Mouse (Mus musculus): ENCODE data around the gene Arhgef40. TPM values are rescaled to one million over a fixed set of nuclear protein-coding genes. Genes with fewer than 3 reads are reported as not detected.
"Not testable (repeated sequence)": the region's sequence is repeated elsewhere in the genome, so short reads cannot be mapped to it uniquely, and the experiment has no call there.

The Arhgef40 gene
- polyA plus RNA-seq, 1 experiment from 2014 or later: 108 TPM

- Histone ChIP-seq H3K4me3 (ENCODE audit: low read depth, low read length) (peak overlapping the region; percentile 25), H3K36me3 (ENCODE audit: insufficient read depth) (no peaks in the 10 kb centered on the region), H3K9ac (peak overlapping the region; percentile 21; the same call in 1 of the 2 replicates), H3K4me1 (ENCODE audit: insufficient read depth) (peaks cover 11% of the 10 kb centered on the region; the same call in 1 of the 2 replicates), H3K27ac (ENCODE audit: low read depth) (peak overlapping the region; percentile 89), H3K27me3 (ENCODE audit: insufficient read depth, low read length) (no peaks in the 10 kb centered on the region), H3K4me2 (peak overlapping the region; percentile 55), H3K9me3 (ENCODE audit: low read depth, low read length) (no peaks in the 10 kb centered on the region)
- ATAC-seq (ENCODE audit: insufficient read depth) (peak; percentile 33), DNase-seq (peak; percentile 95)
- TF ChIP-seq CTCF (IDR thresholded peaks at IDR 0.05; ENCODE audit: low read depth): peak; percentile 77
- 4% methylated on average over 23 of the region's 23 CpGs for WGBS
Measured at GRCm38 (mm10) chr14:52022709-52023459, 38.4 kb downstream of the Arhgef40 start.

DNA sequence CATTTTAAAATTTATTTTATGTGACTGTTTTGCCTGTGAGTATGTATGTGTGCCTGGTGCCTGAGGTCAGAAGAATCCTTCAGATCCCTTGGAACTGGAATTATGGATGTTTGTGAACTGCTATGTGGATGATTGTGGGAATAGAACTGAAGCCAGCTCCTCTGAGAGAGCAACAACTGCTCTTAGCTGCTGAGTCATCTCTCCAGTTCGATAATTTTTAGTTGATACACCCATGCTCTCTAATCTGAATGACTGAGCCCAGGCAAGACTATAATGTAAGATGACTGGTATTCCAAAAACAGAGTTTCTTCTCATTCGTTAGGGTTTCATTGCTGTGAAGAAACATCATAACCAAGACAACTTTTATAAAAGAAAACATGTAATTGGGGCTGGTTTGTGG lies 39.6 kb downstream of the Arhgef40 start:
- TF ChIP-seq CTCF (IDR thresholded peaks at IDR 0.05; ENCODE audit: low read depth): no peak
- Histone ChIP-seq H3K9ac (no peak overlapping the region), H3K9me3 (ENCODE audit: low read depth, low read length) (no peaks in the 10 kb centered on the region), H3K4me2 (no peak overlapping the region), H3K36me3 (ENCODE audit: insufficient read depth) (no peaks in the 10 kb centered on the region), H3K4me1 (ENCODE audit: insufficient read depth) (peaks cover 11% of the 10 kb centered on the region; the same call in 1 of the 2 replicates), H3K27ac (ENCODE audit: low read depth) (no peak overlapping the region), H3K27me3 (ENCODE audit: insufficient read depth, low read length) (no peaks in the 10 kb centered on the region), H3K4me3 (ENCODE audit: low read depth, low read length) (no peak overlapping the region)
- DNase-seq (no peak), ATAC-seq (ENCODE audit: insufficient read depth) (no peak)
- 84% methylated on average over 2 of the region's 2 CpGs for WGBS

DNA sequence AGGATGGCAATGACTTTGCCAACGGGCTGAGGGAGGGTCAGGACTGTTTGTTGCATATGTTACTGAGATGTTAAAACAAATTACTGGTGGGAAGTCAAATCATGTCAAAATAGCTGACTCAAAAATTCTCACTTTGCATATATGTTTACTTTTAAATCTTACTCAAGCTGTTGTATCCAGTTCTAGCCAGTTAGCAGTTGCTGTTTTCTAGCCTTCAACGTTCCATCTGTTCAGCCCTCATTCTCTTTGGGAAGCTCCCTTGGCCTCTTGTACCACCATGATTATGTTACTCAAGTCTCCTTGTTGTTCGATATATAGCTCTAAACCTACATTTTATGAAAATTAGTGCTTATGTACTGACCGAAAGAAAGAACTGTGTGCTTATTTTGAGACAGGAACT lies 41.8 kb downstream of the Arhgef40 start:
- no peak for TF ChIP-seq CTCF (IDR thresholded peaks at IDR 0.05; ENCODE audit: low read depth)
- H3K9me3 ChIP-seq (ENCODE audit: low read depth, low read length): no peaks in the 10 kb centered on the region
- no peak overlapping the region for H3K9ac ChIP-seq
- WGBS: 76% methylated on average over 4 of the region's 4 CpGs
- H3K27ac ChIP-seq (ENCODE audit: low read depth): no peak overlapping the region
- no peak overlapping the region for H3K4me2 ChIP-seq
- peaks cover 8% of the 10 kb centered on the region; the same call in 1 of the 2 replicates for H3K4me1 ChIP-seq (ENCODE audit: insufficient read depth)
- DNase-seq (no peak), ATAC-seq (ENCODE audit: insufficient read depth) (no peak)
- H3K36me3 ChIP-seq (ENCODE audit: insufficient read depth): no peaks in the 10 kb centered on the region
- H3K27me3 ChIP-seq (ENCODE audit: insufficient read depth, low read length): no peaks in the 10 kb centered on the region
- H3K4me3 ChIP-seq (ENCODE audit: low read depth, low read length): no peak overlapping the region

GRCm38 (mm10) chr14:52035926-52036325 lies 51.4 kb downstream of the Arhgef40 start:
- ATAC-seq (ENCODE audit: insufficient read depth) (peak; percentile 14; the same call in 1 of the 2 replicates), DNase-seq (no peak)
- Histone ChIP-seq H3K27ac (ENCODE audit: low read depth) (no peak overlapping the region), H3K9ac (no peak overlapping the region), H3K4me1 (ENCODE audit: insufficient read depth) (no peaks in the 10 kb centered on the region), H3K4me3 (ENCODE audit: low read depth, low read length) (no peak overlapping the region), H3K9me3 (ENCODE audit: low read depth, low read length) (no peaks in the 10 kb centered on the region), H3K27me3 (ENCODE audit: insufficient read depth, low read length) (no peaks in the 10 kb centered on the region), H3K36me3 (ENCODE audit: insufficient read depth) (no peaks in the 10 kb centered on the region), H3K4me2 (no peak overlapping the region)
- WGBS: 61% methylated on average over 6 of the region's 6 CpGs
- TF ChIP-seq CTCF (IDR thresholded peaks at IDR 0.05; ENCODE audit: low read depth): no peak

GRCm38 (mm10) chr14:52039332-52039731 lies 54.8 kb downstream of the Arhgef40 start:
- Histone ChIP-seq H3K27me3 (ENCODE audit: insufficient read depth, low read length) (no peaks in the 10 kb centered on the region), H3K9ac (no peak overlapping the region), H3K27ac (ENCODE audit: low read depth) (no peak overlapping the region), H3K4me2 (no peak overlapping the region), H3K36me3 (ENCODE audit: insufficient read depth) (no peaks in the 10 kb centered on the region), H3K4me3 (ENCODE audit: low read depth, low read length) (no peak overlapping the region), H3K9me3 (ENCODE audit: low read depth, low read length) (no peaks in the 10 kb centered on the region), H3K4me1 (ENCODE audit: insufficient read depth) (no peaks in the 10 kb centered on the region)
- ATAC-seq (ENCODE audit: insufficient read depth) (no peak), DNase-seq (no peak)
- 85% methylated on average over 5 of the region's 5 CpGs for WGBS
- no peak for TF ChIP-seq CTCF (IDR thresholded peaks at IDR 0.05; ENCODE audit: low read depth)

DNA sequence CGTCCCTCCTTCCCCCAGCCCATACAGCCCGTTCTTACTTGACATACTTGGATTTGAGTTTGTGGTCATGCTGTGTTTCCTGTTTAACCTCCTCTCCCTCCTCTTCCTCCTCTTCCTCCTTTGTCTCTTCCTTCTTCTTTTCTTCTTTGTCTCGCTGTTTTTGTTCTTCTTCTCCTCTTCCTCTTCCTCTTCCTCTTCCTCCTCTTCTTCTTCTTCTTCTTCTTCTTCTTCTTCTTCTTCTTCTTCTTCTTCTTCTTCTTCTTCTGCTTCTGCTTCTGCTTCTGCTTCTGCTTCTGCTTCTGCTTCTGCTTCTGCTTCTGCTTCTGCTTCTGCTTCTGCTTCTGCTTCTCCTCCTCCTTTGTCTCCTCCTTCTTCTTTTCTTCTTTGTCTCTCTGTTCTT lies 57.8 kb downstream of the Arhgef40 start, which contains the start of gene Olfr221:
TSS of gene Olfr221 (minus strand) at position 101 of the 400 bp plus-strand sequence.
- ATAC-seq (ENCODE audit: insufficient read depth); H3K27ac ChIP-seq (ENCODE audit: low read depth); DNase-seq: not testable (repeated sequence)

GRCm38 (mm10) chr14:52043446-52043845 lies 58.9 kb downstream of the Arhgef40 start:
- TF ChIP-seq CTCF (IDR thresholded peaks at IDR 0.05; ENCODE audit: low read depth): no peak
- Histone ChIP-seq H3K4me1 (ENCODE audit: insufficient read depth) (no peaks in the 10 kb centered on the region), H3K36me3 (ENCODE audit: insufficient read depth) (no peaks in the 10 kb centered on the region), H3K9me3 (ENCODE audit: low read depth, low read length) (no peaks in the 10 kb centered on the region), H3K4me2 (no peak overlapping the region), H3K27me3 (ENCODE audit: insufficient read depth, low read length) (no peaks in the 10 kb centered on the region), H3K4me3 (ENCODE audit: low read depth, low read length) (no peak overlapping the region), H3K9ac (no peak overlapping the region), H3K27ac (ENCODE audit: low read depth) (no peak overlapping the region)
- 61% methylated on average over 6 of the region's 6 CpGs for WGBS
- DNase-seq (no peak), ATAC-seq (ENCODE audit: insufficient read depth) (no peak)

More for the DNA sequence above, 57.8 kb downstream of the Arhgef40 start, which contains the start of gene Olfr221:
- H3K9ac ChIP-seq; H3K4me2 ChIP-seq; H3K27me3 ChIP-seq (ENCODE audit: insufficient read depth, low read length); H3K4me3 ChIP-seq (ENCODE audit: low read depth, low read length); H3K36me3 ChIP-seq (ENCODE audit: insufficient read depth); H3K9me3 ChIP-seq (ENCODE audit: low read depth, low read length); H3K4me1 ChIP-seq (ENCODE audit: insufficient read depth): not testable (repeated sequence)
- 63% methylated on average over 3 of the region's 3 CpGs for WGBS
